Mouse (Mus musculus): ENCODE measurements at regions not wholly inside any gene's neighbourhood (a gene's known extent, or its start where the extent isn't known, plus 50 kb on each side); places are given as distances from the start of the nearest gene placed in this dataset.
"Not testable (repeated sequence)": the region's sequence is repeated elsewhere in the genome, so short reads cannot be mapped to it uniquely, and the experiment has no call there.

GRCm38 (mm10) chr14:53665681-53666080 lies 588.2 kb downstream of the Dad1 start:
- H3K4me3 ChIP-seq (replicated peaks; ENCODE audit: insufficient read depth, low read depth, low read length); H3K27ac ChIP-seq (ENCODE audit: insufficient read depth, low read length); H3K27me3 ChIP-seq (ENCODE audit: control insufficient read depth, insufficient read depth, low read length); H3K4me1 ChIP-seq (ENCODE audit: control insufficient read depth, insufficient read depth, low read length): not testable (repeated sequence)
- peak in 1 of 2 experiments; percentile 5 for DNase-seq
- 25% methylated on average over 2 of the region's 2 CpGs for WGBS
- TF ChIP-seq CTCF (IDR thresholded peaks at IDR 0.05; ENCODE audit: borderline replicate concordance, insufficient read depth, low read depth, low read length): peak; percentile 37; the same call in 1 of the 2 replicates

- not testable (repeated sequence) for H3K4me1 ChIP-seq (ENCODE audit: control insufficient read depth, insufficient read depth, low read length)
These were observed 591.1 kb downstream of the Dad1 start for GRCm38 (mm10) chr14:53662700-53663355.

DNA sequence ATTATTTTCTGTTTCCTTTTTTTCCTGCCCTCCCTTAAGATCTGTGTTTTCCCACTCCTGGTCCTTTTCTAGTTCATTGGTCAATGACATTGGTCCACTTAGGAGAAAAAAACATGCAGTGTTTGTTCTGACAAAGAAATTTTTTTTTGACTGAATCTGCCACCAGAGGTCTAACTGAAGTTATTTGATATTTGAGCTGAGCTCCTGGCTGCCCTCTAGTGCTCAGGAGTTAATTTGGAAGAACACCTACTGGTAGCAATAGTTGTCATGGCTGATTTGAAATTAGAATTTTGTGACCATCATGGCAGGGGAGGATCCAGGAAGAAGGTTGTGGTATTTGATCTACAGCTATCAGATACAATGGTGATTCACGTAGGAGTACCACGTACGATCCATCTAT lies 599.2 kb downstream of the Dad1 start:
- 92% methylated on average over 3 of the region's 3 CpGs for WGBS
- H3K4me3 ChIP-seq (replicated peaks; ENCODE audit: insufficient read depth, low read depth, low read length); H3K27me3 ChIP-seq (ENCODE audit: control insufficient read depth, insufficient read depth, low read length); H3K27ac ChIP-seq (ENCODE audit: insufficient read depth, low read length); DNase-seq; H3K4me1 ChIP-seq (ENCODE audit: control insufficient read depth, insufficient read depth, low read length): not testable (repeated sequence)

More at GRCm38 (mm10) chr14:53662700-53663355, 591.1 kb downstream of the Dad1 start:
- 65% methylated on average over 9 of the region's 9 CpGs for WGBS
- not testable (repeated sequence) for H3K27ac ChIP-seq (ENCODE audit: insufficient read depth, low read length); H3K4me3 ChIP-seq (replicated peaks; ENCODE audit: insufficient read depth, low read depth, low read length); H3K27me3 ChIP-seq (ENCODE audit: control insufficient read depth, insufficient read depth, low read length); DNase-seq

GRCm38 (mm10) chr14:53651061-53651460 lies 602.8 kb downstream of the Dad1 start:
- H3K27me3 ChIP-seq (ENCODE audit: control insufficient read depth, insufficient read depth, low read length); DNase-seq; H3K27ac ChIP-seq (ENCODE audit: insufficient read depth, low read length); H3K4me1 ChIP-seq (ENCODE audit: control insufficient read depth, insufficient read depth, low read length); H3K4me3 ChIP-seq (replicated peaks; ENCODE audit: insufficient read depth, low read depth, low read length): not testable (repeated sequence)
- 49% methylated on average over 5 of the region's 5 CpGs for WGBS

DNA sequence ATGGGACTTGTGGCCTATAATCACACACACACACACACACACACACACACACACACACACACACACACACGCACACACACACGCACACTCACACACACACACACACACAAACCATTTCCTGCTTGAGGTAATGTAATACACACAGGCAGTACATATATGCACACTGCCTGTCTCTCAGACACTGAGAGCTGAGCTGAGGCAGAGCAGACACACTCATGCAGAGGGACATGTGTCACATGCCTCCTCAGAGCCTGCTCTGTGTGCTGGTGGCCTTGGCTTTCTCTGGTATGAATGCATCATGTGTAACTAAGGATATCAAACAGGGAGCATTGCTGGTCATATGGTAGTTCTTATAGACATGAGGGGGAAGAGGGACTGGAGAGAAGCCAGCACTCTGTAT lies 604.7 kb downstream of the Dad1 start:
- WGBS: 96% methylated on average over 2 of the region's 2 CpGs
- not testable (repeated sequence) for H3K4me3 ChIP-seq (replicated peaks; ENCODE audit: insufficient read depth, low read depth, low read length); DNase-seq

GRCm38 (mm10) chr14:53640441-53640840 lies 613.5 kb downstream of the Dad1 start:
- H3K4me3 ChIP-seq (replicated peaks; ENCODE audit: insufficient read depth, low read depth, low read length); DNase-seq; H3K27me3 ChIP-seq (ENCODE audit: control insufficient read depth, insufficient read depth, low read length); H3K4me1 ChIP-seq (ENCODE audit: control insufficient read depth, insufficient read depth, low read length); H3K27ac ChIP-seq (ENCODE audit: insufficient read depth, low read length): not testable (repeated sequence)
- whole genome bisulfite sequencing: 60% methylated on average over 1 of the region's 1 CpGs

More for the DNA sequence above, 604.7 kb downstream of the Dad1 start:
- not testable (repeated sequence) for H3K27ac ChIP-seq (ENCODE audit: insufficient read depth, low read length); H3K4me1 ChIP-seq (ENCODE audit: control insufficient read depth, insufficient read depth, low read length); H3K27me3 ChIP-seq (ENCODE audit: control insufficient read depth, insufficient read depth, low read length)

- not testable (repeated sequence) for H3K4me3 ChIP-seq (replicated peaks; ENCODE audit: insufficient read depth, low read depth, low read length); H3K4me1 ChIP-seq (ENCODE audit: control insufficient read depth, insufficient read depth, low read length); H3K27me3 ChIP-seq (ENCODE audit: control insufficient read depth, insufficient read depth, low read length); DNase-seq; H3K27ac ChIP-seq (ENCODE audit: insufficient read depth, low read length)
- WGBS: 92% methylated on average over 1 of the region's 1 CpGs
These were observed 616.2 kb downstream of the Dad1 start for GRCm38 (mm10) chr14:53637664-53638063.

- H3K4me3 ChIP-seq (replicated peaks; ENCODE audit: insufficient read depth, low read depth, low read length); H3K27me3 ChIP-seq (ENCODE audit: control insufficient read depth, insufficient read depth, low read length); H3K4me1 ChIP-seq (ENCODE audit: control insufficient read depth, insufficient read depth, low read length); DNase-seq; H3K27ac ChIP-seq (ENCODE audit: insufficient read depth, low read length): not testable (repeated sequence)
- 52% methylated on average over 7 of the region's 7 CpGs for WGBS
These were observed 618.7 kb downstream of the Dad1 start for GRCm38 (mm10) chr14:53635206-53635605.

DNA sequence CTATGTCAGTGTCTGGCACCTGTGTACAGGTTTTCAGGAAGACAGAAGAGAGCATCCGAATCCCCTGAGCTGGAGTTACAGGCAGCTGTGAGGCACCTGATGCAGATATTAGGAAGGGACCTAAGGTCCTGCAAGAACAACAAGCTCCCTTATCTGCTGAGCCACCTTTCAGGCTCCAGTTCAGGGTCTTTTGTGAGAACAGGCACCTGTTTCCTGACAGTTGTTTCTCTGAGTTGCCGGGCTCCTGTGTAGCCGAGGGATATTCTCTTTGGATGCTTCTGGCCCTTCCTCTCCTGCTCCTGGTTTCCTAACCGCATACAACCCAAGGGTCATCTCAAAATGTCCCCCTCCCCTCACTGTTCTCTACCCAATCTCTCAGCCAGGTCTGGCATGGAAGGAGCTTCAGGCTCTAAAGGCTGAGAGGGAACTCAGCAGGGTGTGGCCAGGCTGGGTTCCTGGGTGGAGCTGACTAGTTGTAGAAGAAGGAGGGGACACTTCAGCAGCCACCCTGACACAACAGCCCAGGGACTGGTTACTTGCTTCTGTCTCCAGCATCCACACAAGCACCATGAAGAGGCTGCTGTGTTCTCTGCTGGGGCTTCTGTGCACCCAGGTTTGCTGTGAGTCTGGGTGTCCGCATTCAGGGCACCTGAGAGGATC lies 619.5 kb downstream of the Dad1 start:
- not testable (repeated sequence) for H3K27ac ChIP-seq (ENCODE audit: insufficient read depth, low read length); H3K4me3 ChIP-seq (replicated peaks; ENCODE audit: insufficient read depth, low read depth, low read length); H3K4me1 ChIP-seq (ENCODE audit: control insufficient read depth, insufficient read depth, low read length); H3K27me3 ChIP-seq (ENCODE audit: control insufficient read depth, insufficient read depth, low read length); DNase-seq
- WGBS: 51% methylated on average over 5 of the region's 5 CpGs

- not testable (repeated sequence) for H3K4me3 ChIP-seq (replicated peaks; ENCODE audit: insufficient read depth, low read depth, low read length); DNase-seq; H3K27ac ChIP-seq (ENCODE audit: insufficient read depth, low read length); H3K27me3 ChIP-seq (ENCODE audit: control insufficient read depth, insufficient read depth, low read length); H3K4me1 ChIP-seq (ENCODE audit: control insufficient read depth, insufficient read depth, low read length)
- WGBS: 40% methylated on average over 1 of the region's 1 CpGs
These were observed 620.2 kb downstream of the Dad1 start for GRCm38 (mm10) chr14:53633743-53634142.

- WGBS: 64% methylated on average over 4 of the region's 4 CpGs
- DNase-seq; H3K27me3 ChIP-seq (ENCODE audit: control insufficient read depth, insufficient read depth, low read length); H3K4me1 ChIP-seq (ENCODE audit: control insufficient read depth, insufficient read depth, low read length); H3K4me3 ChIP-seq (replicated peaks; ENCODE audit: insufficient read depth, low read depth, low read length); H3K27ac ChIP-seq (ENCODE audit: insufficient read depth, low read length): not testable (repeated sequence)
These were observed 632.5 kb downstream of the Dad1 start for GRCm38 (mm10) chr14:53621376-53621775.

DNA sequence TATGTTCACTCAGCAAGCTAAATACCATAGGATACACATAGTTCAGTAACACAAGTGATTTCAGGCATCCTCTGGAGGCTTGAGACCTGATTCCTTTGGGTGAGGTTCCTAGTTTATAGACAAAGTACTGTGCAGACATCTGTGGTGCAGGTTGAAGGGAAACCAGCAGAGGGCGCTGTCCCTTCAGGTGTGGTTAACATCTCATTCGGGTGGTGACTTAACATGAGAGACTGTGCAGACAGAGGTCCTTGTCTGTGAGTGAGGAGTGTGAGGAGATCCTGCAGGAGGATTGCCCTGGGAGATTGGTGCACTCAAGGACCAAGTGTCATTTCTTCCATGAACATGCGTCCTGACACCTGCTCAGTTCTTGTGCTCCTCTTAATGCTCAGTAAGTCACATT lies 637.8 kb downstream of the Dad1 start:
- not testable (repeated sequence) for H3K4me3 ChIP-seq (replicated peaks; ENCODE audit: insufficient read depth, low read depth, low read length); H3K4me1 ChIP-seq (ENCODE audit: control insufficient read depth, insufficient read depth, low read length); DNase-seq; H3K27me3 ChIP-seq (ENCODE audit: control insufficient read depth, insufficient read depth, low read length); H3K27ac ChIP-seq (ENCODE audit: insufficient read depth, low read length)
- 51% methylated on average over 3 of the region's 3 CpGs for WGBS

Measured in cerebellum, adult 2 months (tissue).